Mouse (Mus musculus): Measurements from ENCODE around the gene Tifab. TPM values are rescaled to one million over a fixed set of nuclear protein-coding genes. Genes with fewer than 3 reads are reported as not detected.

Gene Tifab
- polyA plus RNA-seq, 1 experiment from 2014 or later, result 1.9 TPM

GRCm38 (mm10) chr13:56129014-56129413 is 49.7 kb downstream of the Tifab start:
- Histone ChIP-seq H3K4me3 (ENCODE audit: low read depth, low read length) (no peak overlapping the region), H3K27me3 (replicated peaks; ENCODE audit: control insufficient read depth, insufficient read depth, low read length) (no peaks in the 10 kb centered on the region), H3K9me3 (ENCODE audit: control insufficient read depth, low read length) (no peaks in the 10 kb centered on the region), H3K9ac (ENCODE audit: low read depth, low read length) (no peak overlapping the region), H3K27ac (ENCODE audit: low read depth, low read length) (no peak overlapping the region), H3K4me2 (no peak overlapping the region), H3K36me3 (ENCODE audit: control insufficient read depth, insufficient read depth, low read length) (peaks cover 34% of the 10 kb centered on the region), H3K4me1 (replicated peaks; ENCODE audit: control insufficient read depth, insufficient read depth, low read length) (peaks cover 18% of the 10 kb centered on the region)
- DNase-seq (ENCODE audit: low spot score) (no peak), ATAC-seq (replicated peaks; ENCODE audit: low FRiP score) (no peak)
- WGBS, result 81% methylated on average over 4 of the region's 4 CpGs

- H3K4me1 ChIP-seq (replicated peaks; ENCODE audit: control insufficient read depth, insufficient read depth, low read length), result no peaks in the 10 kb centered on the region
- no peaks in the 10 kb centered on the region for H3K9me3 ChIP-seq (ENCODE audit: control insufficient read depth, low read length)
- 91% methylated on average over 10 of the region's 10 CpGs for WGBS
- ATAC-seq (replicated peaks; ENCODE audit: low FRiP score) (no peak), DNase-seq (ENCODE audit: low spot score) (no peak)
- no peak overlapping the region for H3K4me2 ChIP-seq
- H3K4me3 ChIP-seq (ENCODE audit: low read depth, low read length), result no peak overlapping the region
- H3K27me3 ChIP-seq (replicated peaks; ENCODE audit: control insufficient read depth, insufficient read depth, low read length), result no peaks in the 10 kb centered on the region
- no peak overlapping the region for H3K9ac ChIP-seq (ENCODE audit: low read depth, low read length)
- H3K27ac ChIP-seq (ENCODE audit: low read depth, low read length), result no peak overlapping the region
- peaks cover 57% of the 10 kb centered on the region for H3K36me3 ChIP-seq (ENCODE audit: control insufficient read depth, insufficient read depth, low read length)
These were observed 53.1 kb downstream of the Tifab start for GRCm38 (mm10) chr13:56125632-56126031.

Other genes with a start within 250 kb of the Tifab start
- 230 and 233 TPM in 2 replicates for gene H2afy, start 42.5 kb downstream of the Tifab start, polyA plus RNA-seq (2014; fragmentation: Nextera tagmentation; extraction: Ambion mirVana)
- not detected in 2 replicates for gene Neurog1, start 73.3 kb upstream of the Tifab start, polyA plus RNA-seq (2014; fragmentation: Nextera tagmentation; extraction: Ambion mirVana)
- gene Cxcl14, start 117.7 kb upstream of the Tifab start, polyA plus RNA-seq (2014; fragmentation: Nextera tagmentation; extraction: Ambion mirVana), result 3.0 and 5.9 TPM in 2 replicates
- gene Gm3045, start 247.7 kb upstream of the Tifab start, polyA plus RNA-seq (2014; fragmentation: Nextera tagmentation; extraction: Ambion mirVana), result not detected in 2 replicates

Measured in liver, embryonic 11.5 days (tissue).